Mouse (Mus musculus) embryonic facial prominence, embryonic 13.5 days (tissue): Measurements from ENCODE around the gene Fastkd3. TPM values are rescaled to one million over a fixed set of nuclear protein-coding genes. Genes with fewer than 3 reads are reported as not detected.
"Not testable (repeated sequence)": the region's sequence is repeated elsewhere in the genome, so short reads cannot be mapped to it uniquely, and the experiment has no call there.

Source experiments
- ATAC-seq: fragments of 200-750 bp; cut with Nextera tagmentation; 2 replicates; pipeline ENCODE4 v1.8.0; 2017; ENCODE audit warnings: low read depth; ENCODE audit not compliant: insufficient number of reproducible peaks, insufficient read depth, low FRiP score, low TSS enrichment
- H3K27ac ChIP-seq: fragments of 300-500 bp; sonication (generic); 2 replicates; pipeline ENCODE4 v1.5.1; 2015; ENCODE audit warnings: moderate library complexity, mild to moderate bottlenecking, inconsistent platforms
- H3K27me3 ChIP-seq: fragments of 300-500 bp; sonication (generic); 2 replicates; pipeline ENCODE4 v1.6.1; 2015; ENCODE audit warnings: mild to moderate bottlenecking, inconsistent platforms
- H3K36me3 ChIP-seq: fragments of 300-500 bp; sonication (generic); 2 replicates; pipeline ENCODE4 v1.6.1; 2015; ENCODE audit warnings: mild to moderate bottlenecking, inconsistent platforms
- H3K4me1 ChIP-seq: fragments of 300-500 bp; sonication (generic); 2 replicates; pipeline ENCODE4 v1.6.1; 2015; ENCODE audit warnings: inconsistent platforms
- H3K4me2 ChIP-seq: fragments of 300-500 bp; sonication (generic); 2 replicates; pipeline ENCODE4 v1.6.1; 2015; ENCODE audit warnings: moderate library complexity, mild to moderate bottlenecking, inconsistent platforms
- H3K4me3 ChIP-seq: fragments of 300-500 bp; sonication (generic); 2 replicates; pipeline ENCODE4 v1.5.1; 2015; ENCODE audit warnings: mild to moderate bottlenecking, inconsistent platforms
- H3K9ac ChIP-seq: fragments of 300-500 bp; sonication (generic); 2 replicates; pipeline ENCODE4 v1.6.1; 2015; ENCODE audit warnings: mild to moderate bottlenecking, inconsistent platforms
- H3K9me3 ChIP-seq: fragments of 300-500 bp; sonication (generic); 2 replicates; pipeline ENCODE4 v1.6.1; 2016; ENCODE audit warnings: inconsistent platforms
- WGBS: fragments of 180-500 bp; shearing (Covaris S2); methylation state at CpG from one replicate; pipeline ENCODE4 v1.1.7; 2015; ENCODE audit warnings: mixed read lengths; 5-methylcytosine and 5-hydroxymethylcytosine counted together
- polyA plus RNA-seq: library from polyadenylated mRNA; unstranded; fragments of >200 nt; fragmentation: Nextera tagmentation; extraction: Ambion mirVana; gene quantifications from 2 replicates; pipeline ENCODE4 v1.2.1, GENCODE M21; 2015

Gene Fastkd3
- polyA plus RNA-seq, result 37.3 and 37.4 TPM in 2 replicates

DNA sequence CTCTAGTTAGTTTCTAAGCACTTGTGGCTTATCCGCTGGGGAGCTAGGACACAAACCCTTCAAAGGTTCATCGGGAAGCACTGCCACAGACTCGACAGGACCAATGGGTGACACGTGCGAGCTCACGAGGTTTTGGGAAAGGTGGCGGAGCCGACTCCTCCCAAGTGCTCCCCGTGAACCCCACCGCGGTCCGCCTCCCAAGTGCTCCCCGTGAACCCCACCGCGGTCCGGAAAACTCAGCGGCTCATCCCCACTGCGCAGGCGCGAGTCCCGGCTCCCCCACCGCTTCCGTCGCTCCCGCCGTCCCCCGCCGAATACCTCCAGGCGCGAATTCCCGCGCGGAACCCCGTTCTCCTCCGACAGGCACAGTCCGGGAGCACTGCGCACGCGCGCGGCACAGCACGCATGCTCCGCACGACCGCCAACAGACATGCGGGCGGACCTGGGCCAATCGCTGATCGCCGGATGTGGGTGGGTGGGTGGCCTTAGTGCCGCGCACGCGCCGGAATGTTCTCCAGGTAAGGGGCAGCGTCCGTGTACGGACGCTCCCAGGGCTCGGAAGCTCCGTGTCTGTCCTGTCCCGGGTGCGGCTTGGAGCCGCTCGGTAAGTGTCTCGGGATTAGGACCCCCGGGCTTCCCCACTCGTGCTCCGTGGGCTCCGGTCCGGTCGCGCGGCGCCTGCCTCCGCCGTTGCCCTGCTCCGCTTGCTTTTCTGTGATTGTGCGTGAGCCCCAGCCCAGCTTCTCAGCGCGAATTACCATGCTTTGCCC is at the start of gene Fastkd3, which contains the start of gene Mtrr:
Gene Fastkd3 (plus strand): TSS at position 488 of the 770 bp plus-strand sequence.
Gene Mtrr (minus strand): TSS at position 403 of the 770 bp plus-strand sequence.
- peaks cover 15% of the 10 kb centered on the region for H3K4me1 ChIP-seq
- H3K4me2 ChIP-seq, result peak within 1 kb of the TSS; percentile 89
- H3K9ac ChIP-seq, result peak within 1 kb of the TSS; percentile 85
- under 1% methylated on average over 81 of the region's 81 CpGs for WGBS
- peak within 1 kb of the TSS; percentile 84 for H3K27ac ChIP-seq
- peak within 1 kb of the TSS; percentile 80 for H3K4me3 ChIP-seq
- H3K27me3 ChIP-seq, result no peaks in the 10 kb centered on the region
- peak; percentile 99 for ATAC-seq
- peaks cover 48% of the 10 kb centered on the region for H3K36me3 ChIP-seq
- no peaks in the 10 kb centered on the region for H3K9me3 ChIP-seq

- not testable (repeated sequence) for H3K4me2 ChIP-seq, H3K9me3 ChIP-seq, H3K9ac ChIP-seq, H3K27ac ChIP-seq, H3K27me3 ChIP-seq, H3K4me1 ChIP-seq, H3K4me3 ChIP-seq, ATAC-seq, H3K36me3 ChIP-seq
- WGBS, result 36% methylated on average over 6 of the region's 6 CpGs
These were observed 28.6 kb upstream of the Fastkd3 start for GRCm38 (mm10) chr13:68553391-68553790.

DNA sequence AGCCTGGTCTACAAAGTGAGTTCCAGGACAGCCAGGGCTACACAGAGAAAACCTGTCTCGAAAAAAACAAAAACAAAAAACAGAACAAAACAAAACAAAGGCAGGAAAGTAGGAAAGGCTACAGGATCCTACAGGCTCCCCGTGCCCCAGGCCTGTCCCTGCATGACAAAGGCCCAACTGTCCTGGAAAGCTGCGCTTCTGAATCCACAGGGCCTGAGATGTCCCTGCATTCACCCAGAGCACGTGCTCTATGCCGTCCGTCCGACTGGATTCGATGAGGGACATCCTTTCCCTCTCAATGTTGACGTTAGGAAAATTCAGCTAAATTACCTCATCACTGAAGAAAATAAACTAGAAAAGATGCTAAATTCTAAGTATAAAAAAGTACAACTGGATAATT is 13.9 kb upstream of the Fastkd3 start:
- WGBS, result 94% methylated on average over 9 of the region's 9 CpGs
- no peak overlapping the region for H3K9ac ChIP-seq
- H3K4me1 ChIP-seq, result no peaks in the 10 kb centered on the region
- H3K27me3 ChIP-seq, result no peaks in the 10 kb centered on the region
- no peak overlapping the region for H3K4me2 ChIP-seq
- no peak overlapping the region for H3K27ac ChIP-seq
- ATAC-seq, result no peak
- peaks cover 80% of the 10 kb centered on the region for H3K36me3 ChIP-seq
- no peaks in the 10 kb centered on the region for H3K9me3 ChIP-seq
- no peak overlapping the region for H3K4me3 ChIP-seq

- no peak overlapping the region for H3K9ac ChIP-seq
- no peak for ATAC-seq
- no peak overlapping the region for H3K4me3 ChIP-seq
- 92% methylated on average over 11 of the region's 11 CpGs for WGBS
- H3K27me3 ChIP-seq, result no peaks in the 10 kb centered on the region
- H3K36me3 ChIP-seq, result peaks cover 77% of the 10 kb centered on the region
- no peaks in the 10 kb centered on the region for H3K9me3 ChIP-seq
- no peaks in the 10 kb centered on the region for H3K4me1 ChIP-seq
- H3K27ac ChIP-seq, result no peak overlapping the region
- no peak overlapping the region for H3K4me2 ChIP-seq
These were observed 13.5 kb upstream of the Fastkd3 start for GRCm38 (mm10) chr13:68568548-68568947.

GRCm38 (mm10) chr13:68569589-68570336 is 12.3 kb upstream of the Fastkd3 start:
- no peak overlapping the region for H3K4me3 ChIP-seq
- no peaks in the 10 kb centered on the region for H3K4me1 ChIP-seq
- no peaks in the 10 kb centered on the region for H3K9me3 ChIP-seq
- no peak overlapping the region for H3K9ac ChIP-seq
- ATAC-seq, result no peak
- no peaks in the 10 kb centered on the region for H3K27me3 ChIP-seq
- H3K36me3 ChIP-seq, result peaks cover 71% of the 10 kb centered on the region
- H3K27ac ChIP-seq, result 0 out of 2 replicates have a peak overlapping the region, but pooled peaks have one; percentile 33
- no peak overlapping the region for H3K4me2 ChIP-seq
- 67% methylated on average over 17 of the region's 17 CpGs for WGBS

DNA sequence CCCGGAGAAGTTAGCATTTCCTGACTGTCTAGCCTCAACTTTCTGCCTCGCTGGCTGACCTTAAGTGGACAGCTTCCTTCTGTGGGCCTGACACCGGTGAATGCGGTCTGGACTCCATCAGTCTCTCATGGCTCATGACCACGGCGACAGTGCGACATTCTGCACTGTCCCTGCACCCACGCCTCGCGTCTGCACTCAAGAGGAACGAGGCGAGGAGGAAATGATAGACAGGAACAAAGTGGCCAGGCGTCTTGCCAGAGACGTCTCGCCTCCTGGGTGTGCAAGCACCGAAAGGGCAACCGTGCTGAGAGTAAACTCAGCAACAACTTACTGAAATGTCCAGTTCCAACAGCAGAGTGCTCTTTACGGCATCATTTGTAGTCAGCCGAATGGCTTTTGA is 9.8 kb upstream of the Fastkd3 start:
- Histone ChIP-seq H3K9ac (no peak overlapping the region), H3K4me1 (no peaks in the 10 kb centered on the region), H3K36me3 (peaks cover 64% of the 10 kb centered on the region), H3K4me3 (no peak overlapping the region), H3K4me2 (no peak overlapping the region), H3K27ac (no peak overlapping the region), H3K9me3 (no peaks in the 10 kb centered on the region), H3K27me3 (no peaks in the 10 kb centered on the region)
- ATAC-seq, result no peak
- 91% methylated on average over 19 of the region's 19 CpGs for WGBS

- Histone ChIP-seq H3K9ac (no peak overlapping the region; the same call in 1 of the 2 replicates), H3K36me3 (peaks cover 66% of the 10 kb centered on the region), H3K4me2 (no peak overlapping the region), H3K27me3 (no peaks in the 10 kb centered on the region), H3K4me1 (no peaks in the 10 kb centered on the region), H3K27ac (peak overlapping the region; percentile 62; the same call in 1 of the 2 replicates), H3K9me3 (no peaks in the 10 kb centered on the region), H3K4me3 (no peak overlapping the region)
- 61% methylated on average over 10 of the region's 10 CpGs for WGBS
- no peak for ATAC-seq
These were observed 8.8 kb upstream of the Fastkd3 start for GRCm38 (mm10) chr13:68572966-68573913.

DNA sequence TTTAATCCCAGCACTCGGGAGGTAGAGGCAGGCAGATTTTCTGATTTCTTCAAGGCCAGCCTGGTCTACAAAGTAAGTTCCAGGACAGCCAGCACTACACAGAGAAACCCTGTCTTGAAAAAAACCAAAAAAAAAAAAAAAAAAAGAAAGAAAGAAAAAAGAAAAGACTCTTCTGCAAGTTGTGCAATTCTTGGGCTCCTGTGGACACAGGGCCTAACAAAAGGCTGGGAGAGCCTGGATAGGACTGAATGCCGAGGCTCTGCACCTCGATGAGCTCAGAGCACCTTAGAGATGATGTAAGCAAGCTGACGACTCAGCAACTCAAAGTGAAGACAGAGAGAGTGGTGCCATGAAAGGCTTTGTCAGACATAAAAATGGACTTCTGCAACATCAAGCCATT is 7.6 kb upstream of the Fastkd3 start:
- H3K9me3 ChIP-seq, result no peaks in the 10 kb centered on the region
- no peaks in the 10 kb centered on the region for H3K4me1 ChIP-seq
- whole genome bisulfite sequencing, result 84% methylated on average over 4 of the region's 4 CpGs
- no peak overlapping the region for H3K4me2 ChIP-seq
- H3K36me3 ChIP-seq, result peaks cover 62% of the 10 kb centered on the region
- H3K9ac ChIP-seq, result no peak overlapping the region
- ATAC-seq, result no peak
- H3K27me3 ChIP-seq, result no peaks in the 10 kb centered on the region
- H3K27ac ChIP-seq, result no peak overlapping the region
- H3K4me3 ChIP-seq, result no peak overlapping the region

DNA sequence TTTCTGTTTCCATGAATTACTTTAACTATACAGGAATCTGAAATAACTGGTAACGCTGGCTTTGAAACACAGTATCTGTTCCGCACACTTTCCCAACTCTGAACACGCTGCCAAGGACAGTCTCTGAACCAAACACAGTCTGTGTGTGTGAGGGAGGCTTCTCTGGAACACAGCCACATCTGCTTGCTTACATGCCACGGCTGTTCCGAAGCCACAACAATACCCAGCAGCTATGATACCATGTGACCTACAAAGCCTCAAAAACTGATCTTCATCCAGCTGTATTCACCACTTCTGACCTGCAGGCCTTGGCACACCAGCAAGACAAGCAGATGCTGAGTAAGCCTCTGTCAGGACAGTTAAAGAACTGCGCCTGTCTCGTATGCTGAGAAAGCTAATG is 4.1 kb upstream of the Fastkd3 start:
- H3K4me1 ChIP-seq, result peaks cover 8% of the 10 kb centered on the region
- ATAC-seq, result no peak
- H3K4me3 ChIP-seq, result no peak overlapping the region
- no peak overlapping the region for H3K27ac ChIP-seq
- peaks cover 33% of the 10 kb centered on the region for H3K36me3 ChIP-seq
- no peaks in the 10 kb centered on the region for H3K27me3 ChIP-seq
- H3K9ac ChIP-seq, result no peak overlapping the region
- no peaks in the 10 kb centered on the region for H3K9me3 ChIP-seq
- 88% methylated on average over 7 of the region's 7 CpGs for WGBS
- H3K4me2 ChIP-seq, result no peak overlapping the region

DNA sequence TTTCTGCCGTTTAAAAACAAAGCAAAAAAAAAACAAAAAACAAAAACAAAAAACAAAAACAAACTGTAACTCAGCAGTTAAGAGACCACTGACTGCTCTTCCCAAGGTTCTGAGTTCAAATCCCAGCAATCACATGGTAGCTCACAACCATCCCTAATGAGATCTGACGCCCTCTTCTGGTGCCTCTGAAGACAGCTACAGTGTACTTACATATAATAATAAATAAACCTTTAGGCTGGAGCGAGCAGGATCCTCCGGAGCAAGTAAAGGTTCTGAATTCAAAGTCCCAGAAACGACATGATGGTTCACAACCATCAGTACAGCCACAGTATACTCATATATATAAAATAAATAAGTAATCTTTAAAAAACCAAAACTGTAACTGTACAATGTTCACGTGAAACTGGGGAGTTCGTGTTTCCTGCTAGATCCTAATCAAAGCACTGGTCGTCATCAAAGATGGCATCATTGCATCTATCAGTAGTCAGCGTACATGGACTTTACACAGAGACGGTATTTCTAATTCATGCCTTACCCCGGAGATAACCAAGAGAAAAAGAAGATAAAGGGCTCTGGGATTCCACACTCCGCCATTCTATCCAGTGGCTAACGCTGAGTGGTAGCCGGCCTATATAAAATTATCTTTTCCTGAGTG is 821 bp upstream of the Fastkd3 start:
- WGBS, result 23% methylated on average over 14 of the region's 14 CpGs
- Histone ChIP-seq H3K27ac (peak overlapping the region; percentile 84), H3K9me3 (no peaks in the 10 kb centered on the region), H3K4me3 (peak overlapping the region; percentile 80), H3K36me3 (peaks cover 49% of the 10 kb centered on the region), H3K27me3 (no peaks in the 10 kb centered on the region), H3K9ac (peak overlapping the region; percentile 85), H3K4me2 (peak overlapping the region; percentile 89), H3K4me1 (peaks cover 15% of the 10 kb centered on the region)
- peak; percentile 6; the same call in 1 of the 2 replicates for ATAC-seq

- Histone ChIP-seq H3K27ac (peak overlapping the region; percentile 84), H3K9ac (peak overlapping the region; percentile 85), H3K4me2 (peak overlapping the region; percentile 89), H3K4me3 (peak overlapping the region; percentile 80), H3K27me3 (no peaks in the 10 kb centered on the region), H3K36me3 (peaks cover 48% of the 10 kb centered on the region), H3K4me1 (peaks cover 15% of the 10 kb centered on the region), H3K9me3 (no peaks in the 10 kb centered on the region)
- ATAC-seq, result no peak; the same call in 1 of the 2 replicates
- under 1% methylated on average over 11 of the region's 11 CpGs for WGBS
These were observed 415 bp downstream of the Fastkd3 start for GRCm38 (mm10) chr13:68582517-68582780.
